Comparison of ENCODE assay signal across 21 mouse cellular contexts in the genomic region with DNA sequence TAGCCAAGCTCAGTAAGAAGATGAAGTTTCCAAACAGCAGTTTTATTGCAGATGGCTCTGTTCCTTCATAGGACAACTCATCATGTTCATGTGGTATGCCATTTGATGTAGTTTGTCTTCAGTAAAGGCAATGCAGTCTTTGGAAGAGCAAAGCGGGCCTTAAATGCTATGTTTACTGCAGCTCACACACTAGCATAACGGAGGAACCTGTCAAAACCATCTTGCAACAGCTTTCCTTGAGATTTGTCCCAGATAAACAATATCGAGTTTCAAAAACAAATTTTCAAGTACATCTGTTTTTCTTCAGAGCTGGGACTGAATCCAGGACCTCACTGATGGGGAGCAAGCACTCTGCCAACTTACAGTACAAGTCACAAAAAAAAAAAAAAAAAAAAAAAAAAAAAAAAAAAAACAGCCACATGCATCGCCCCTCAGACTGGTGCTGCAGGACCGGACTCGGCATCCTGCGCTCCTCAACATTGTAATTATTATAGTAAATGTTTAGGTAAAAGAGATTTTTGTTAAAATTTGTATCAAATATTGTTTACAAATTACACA.
A peak's percentile ranks its signal among the peaks of the same experiment; 100 is the strongest.
DNase-seq lines count a peak whose midpoint lies in the region; ATAC-seq lines count a peak whose summit lies in the region.
"Had no signal": no experiment of that assay in that cellular context is flagged by ENCODE, and none has a peak within 500 bp of the region (broad histone marks: within the 10 kb centered on the region; RNA-seq: fewer than 3 reads in every experiment).

No protein-coding gene starts in this region.

- no peaks in the 10 kb centered on the region for H3K9me3 ChIP-seq in forebrain, embryonic 16.5 days (ENCODE audit: control insufficient read depth, low read length)
- H3K9me3 ChIP-seq in forebrain, embryonic 10.5 days: no peaks in the 10 kb centered on the region
- no peaks in the 10 kb centered on the region for H3K9me3 ChIP-seq in embryonic facial prominence, embryonic 14.5 days (ENCODE audit: control insufficient read depth, low read length)
- H3K9me3 ChIP-seq: liver, embryonic 12.5 days; midbrain, embryonic 13.5 days; neural tube, embryonic 15.5 days had no signal

- no peaks in the 10 kb centered on the region for H3K4me1 ChIP-seq in forebrain, embryonic 16.5 days (replicated peaks; ENCODE audit: control insufficient read depth, insufficient read depth, low read length)
- H3K4me1 ChIP-seq in forebrain, embryonic 10.5 days: no peaks in the 10 kb centered on the region
- no peaks in the 10 kb centered on the region for H3K4me1 ChIP-seq in embryonic facial prominence, embryonic 14.5 days (ENCODE audit: control insufficient read depth, insufficient read depth, low read length)
- H3K4me1 ChIP-seq: heart, embryonic 13.5 days; liver, embryonic 12.5 days; midbrain, embryonic 13.5 days; neural tube, embryonic 15.5 days had no signal

- H3K4me3 ChIP-seq in forebrain, embryonic 16.5 days (replicated peaks; ENCODE audit: low read length): no peak overlapping the region
- H3K4me3 ChIP-seq in forebrain, embryonic 10.5 days: no peak overlapping the region
- no peak overlapping the region for H3K4me3 ChIP-seq in embryonic facial prominence, embryonic 14.5 days (ENCODE audit: low read depth, low read length)
- H3K4me3 ChIP-seq: heart, embryonic 13.5 days; liver, embryonic 12.5 days; midbrain, embryonic 13.5 days; myocyte; neural tube, embryonic 15.5 days had no signal

- H3K27me3 ChIP-seq in forebrain, embryonic 16.5 days (replicated peaks; ENCODE audit: control insufficient read depth, insufficient read depth, low read length): no peaks in the 10 kb centered on the region
- H3K27me3 ChIP-seq in forebrain, embryonic 10.5 days (ENCODE audit: poor library complexity, severe bottlenecking): no peaks in the 10 kb centered on the region
- H3K27me3 ChIP-seq in embryonic facial prominence, embryonic 14.5 days (replicated peaks; ENCODE audit: control insufficient read depth, insufficient read depth, low read length): no peaks in the 10 kb centered on the region
- H3K27me3 ChIP-seq: heart, embryonic 13.5 days; liver, embryonic 12.5 days; midbrain, embryonic 13.5 days; neural tube, embryonic 15.5 days had no signal

- intact Hi-C loops in left cerebral cortex, postnatal 4 days (cut with DNase I): no loop called here
- intact Hi-C loops in gastrocnemius, postnatal 36 days (cut with DNase I): no loop called here

- WGBS in forebrain, embryonic 16.5 days: 67% methylated on average over 7 of the region's 7 CpGs
- 91% methylated on average over 7 of the region's 7 CpGs for WGBS in forebrain, embryonic 10.5 days
- WGBS in embryonic facial prominence, embryonic 14.5 days: 53% methylated on average over 7 of the region's 7 CpGs

- peak; percentile 78 for ATAC-seq in forebrain, embryonic 16.5 days
- no peak for ATAC-seq in embryonic facial prominence, embryonic 14.5 days (ENCODE audit: low read depth)
- ATAC-seq: hindbrain, postnatal 0 days; liver, embryonic 12.5 days; midbrain, embryonic 13.5 days had no signal

- H3K27ac ChIP-seq in forebrain, embryonic 16.5 days (ENCODE audit: low read length): no peak overlapping the region
- H3K27ac ChIP-seq in forebrain, embryonic 10.5 days: no peak overlapping the region
- no peak overlapping the region for H3K27ac ChIP-seq in embryonic facial prominence, embryonic 14.5 days (replicated peaks; ENCODE audit: low read depth, low read length)
- H3K27ac ChIP-seq: heart, embryonic 13.5 days; hindbrain, postnatal 0 days; liver, embryonic 12.5 days; midbrain, embryonic 13.5 days; neural tube, embryonic 15.5 days had no signal

- H3K9ac ChIP-seq in forebrain, embryonic 16.5 days (replicated peaks; ENCODE audit: low read depth, low read length): no peak overlapping the region
- H3K9ac ChIP-seq in embryonic facial prominence, embryonic 14.5 days (ENCODE audit: low read depth, low read length): no peak overlapping the region
- H3K9ac ChIP-seq: heart, embryonic 13.5 days; liver, embryonic 12.5 days; midbrain, embryonic 13.5 days; neural tube, embryonic 15.5 days had no signal

- DNase-seq in forebrain, embryonic 10.5 days (ENCODE audit: extremely low spot score, low spot score): no peak
- peak; percentile 1 for DNase-seq in left cerebral cortex, postnatal 4 days
- no peak for DNase-seq in left cerebral cortex, adult 18-20 months (ENCODE audit: low spot score in 2 of 2)
- peak; percentile 75 for DNase-seq in embryonic facial prominence, embryonic 14.5 days (ENCODE audit: low spot score)
- DNase-seq in lung, postnatal 36 days: peak; percentile 37
- no peak for DNase-seq in gastrocnemius, postnatal 36 days
- DNase-seq: adrenal gland, postnatal 14 days; cerebellum, adult 9-10 months; embryo, embryonic 11 days; heart, postnatal 4 days; kidney, adult 11 months; kidney, postnatal 14 days; right cerebral cortex, postnatal 4 days; thymus, postnatal 4 days had no signal

- no peak overlapping the region for H3K4me2 ChIP-seq in forebrain, embryonic 16.5 days (ENCODE audit: low read length)
- H3K4me2 ChIP-seq in embryonic facial prominence, embryonic 14.5 days (ENCODE audit: low read depth, low read length): no peak overlapping the region
- H3K4me2 ChIP-seq: heart, embryonic 13.5 days; liver, embryonic 12.5 days; midbrain, embryonic 13.5 days; neural tube, embryonic 15.5 days had no signal

- H3K36me3 ChIP-seq in forebrain, embryonic 16.5 days (ENCODE audit: control insufficient read depth, insufficient read depth): no peaks in the 10 kb centered on the region
- no peaks in the 10 kb centered on the region for H3K36me3 ChIP-seq in forebrain, embryonic 10.5 days (replicated peaks)
- no peaks in the 10 kb centered on the region for H3K36me3 ChIP-seq in embryonic facial prominence, embryonic 14.5 days (ENCODE audit: control insufficient read depth, insufficient read depth, low read length)
- H3K36me3 ChIP-seq: heart, embryonic 13.5 days; liver, embryonic 12.5 days; midbrain, embryonic 13.5 days; neural tube, embryonic 15.5 days had no signal

Comparison
In these comparisons a context has a peak if more than half of its experiments do, and no peak if none do; other contexts are left out.
1. DNase-seq: peak in left cerebral cortex, postnatal 4 days (single experiment), embryonic facial prominence, embryonic 14.5 days (single experiment) and lung, postnatal 36 days (single experiment); none in forebrain, embryonic 10.5 days (single experiment), left cerebral cortex, adult 18-20 months (0 of 2) and gastrocnemius, postnatal 36 days (0 of 2).